Comparison of ENCODE assay signal across 9 mouse cellular contexts in the genomic region with DNA sequence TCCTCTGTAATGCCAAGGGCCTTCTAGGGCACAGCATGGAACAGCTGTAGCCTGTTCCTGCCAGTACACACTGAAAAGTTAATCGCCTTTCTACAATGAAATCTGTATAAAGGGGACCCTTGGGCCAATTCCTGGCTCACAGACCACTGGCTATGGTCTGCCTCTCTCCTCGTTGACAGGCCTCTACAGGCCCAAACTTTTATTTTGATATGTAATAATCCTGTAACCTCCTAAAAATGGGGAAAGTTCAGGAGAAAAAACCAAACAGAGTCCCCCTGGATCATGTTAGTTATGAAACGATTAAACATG. TPM values are rescaled to one million over a fixed set of nuclear protein-coding genes. Genes with fewer than 3 reads are reported as not detected.
DNase-seq lines count a peak whose midpoint lies in the region; ATAC-seq and TF ChIP-seq lines count a peak whose summit lies in the region.
"Had no signal": no experiment of that assay in that cellular context is flagged by ENCODE, and none has a peak within 500 bp of the region (broad histone marks: within the 10 kb centered on the region; RNA-seq: fewer than 3 reads in every experiment).

No protein-coding gene starts in this region.

- H3K4me1 ChIP-seq in kidney, adult 2 months (ENCODE audit: control insufficient read depth, insufficient read depth, low read length), result peaks cover 13% of the 10 kb centered on the region; the same call in 1 of the 2 replicates
- H3K4me1 ChIP-seq in bone marrow macrophage, adult 2 months (ENCODE audit: control insufficient read depth, insufficient read depth, low read length), result peaks cover 50% of the 10 kb centered on the region
- H3K4me1 ChIP-seq in hindbrain, embryonic 12.5 days, result peaks cover 36% of the 10 kb centered on the region
- peaks cover 16% of the 10 kb centered on the region for H3K4me1 ChIP-seq in midbrain, embryonic 11.5 days (ENCODE audit: control insufficient read depth, insufficient read depth, low read length)

- no peaks in the 10 kb centered on the region for H3K27me3 ChIP-seq in kidney, adult 2 months (replicated peaks; ENCODE audit: control insufficient read depth, insufficient read depth, low read length)
- no peaks in the 10 kb centered on the region; the same call in 1 of the 2 replicates for H3K27me3 ChIP-seq in hindbrain, embryonic 12.5 days
- no peaks in the 10 kb centered on the region for H3K27me3 ChIP-seq in midbrain, embryonic 11.5 days (ENCODE audit: control insufficient read depth, insufficient read depth, low read length)

- DNase-seq in kidney, adult 2 months, result no peak
- no peak for DNase-seq in kidney, adult 8-10 months
- DNase-seq in midbrain, embryonic 11.5 days (ENCODE audit: low spot score, missing footprints), result no peak
- no peak for DNase-seq in layer of hippocampus, adult 8-10 months (ENCODE audit: low spot score in 2 of 2)
- no peak for DNase-seq in left cerebral cortex, postnatal 36 days (ENCODE audit: low spot score in 2 of 2)
- DNase-seq in T-cell, adult 2 months (ENCODE audit: low spot score), result no peak

- no peak for TF ChIP-seq CTCF in kidney, adult 2 months (conservative IDR thresholded peaks at IDR 0.05; ENCODE audit: insufficient read depth, insufficient read length, low read depth, low read length)
- no peak for TF ChIP-seq CTCF in bone marrow macrophage, adult 2 months (IDR thresholded peaks at IDR 0.05; ENCODE audit: low read depth, low read length)

- H3K4me2 ChIP-seq in hindbrain, embryonic 12.5 days (replicated peaks), result peak overlapping the region; percentile 81
- peak overlapping the region; percentile 75 for H3K4me2 ChIP-seq in midbrain, embryonic 11.5 days

- peak overlapping the region; percentile 90 for H3K9ac ChIP-seq in hindbrain, embryonic 12.5 days
- H3K9ac ChIP-seq in midbrain, embryonic 11.5 days (ENCODE audit: low read length), result peak overlapping the region; percentile 98

- H3K4me3 ChIP-seq in kidney, adult 2 months (ENCODE audit: insufficient read depth, low read depth, low read length), result no peak overlapping the region; the same call in 1 of the 2 replicates
- H3K4me3 ChIP-seq in bone marrow macrophage, adult 2 months (ENCODE audit: insufficient read depth, low read length), result peak overlapping the region; percentile 98
- peak overlapping the region; percentile 87 for H3K4me3 ChIP-seq in hindbrain, embryonic 12.5 days
- H3K4me3 ChIP-seq in midbrain, embryonic 11.5 days (ENCODE audit: low read depth, low read length), result peak overlapping the region; percentile 92

- no peaks in the 10 kb centered on the region for H3K36me3 ChIP-seq in kidney, adult 2 months (ENCODE audit: control insufficient read depth, insufficient read depth, low read length)
- no peaks in the 10 kb centered on the region; the same call in 1 of the 2 replicates for H3K36me3 ChIP-seq in hindbrain, embryonic 12.5 days
- H3K36me3 ChIP-seq in midbrain, embryonic 11.5 days (ENCODE audit: control insufficient read depth, insufficient read depth, low read length), result no peaks in the 10 kb centered on the region

- 29% methylated on average over 3 of the region's 3 CpGs for WGBS in kidney, adult 2 months
- WGBS in hindbrain, embryonic 12.5 days, result 54% methylated on average over 3 of the region's 3 CpGs
- 61% methylated on average over 3 of the region's 3 CpGs for WGBS in midbrain, embryonic 11.5 days

- TF ChIP-seq POLR2A in kidney, adult 2 months (IDR thresholded peaks at IDR 0.05; ENCODE audit: low read depth, low read length), result no peak
- no peak for TF ChIP-seq POLR2A in bone marrow macrophage, adult 2 months (IDR thresholded peaks at IDR 0.05; ENCODE audit: borderline replicate concordance, low read depth, low read length)

- intact Hi-C loops in left cerebral cortex, postnatal 36 days (cut with DNase I), result loop anchor here (5.0 kb wide), 1 partner anchor 59 kb away; a partner anchor contains a TSS

- ATAC-seq in hindbrain, embryonic 12.5 days (ENCODE audit: low FRiP score), result no peak
- ATAC-seq in midbrain, embryonic 11.5 days (ENCODE audit: low FRiP score), result no peak

- H3K9me3 ChIP-seq in hindbrain, embryonic 12.5 days (replicated peaks), result no peaks in the 10 kb centered on the region
- H3K9me3 ChIP-seq in midbrain, embryonic 11.5 days (ENCODE audit: control insufficient read depth, low read length), result no peaks in the 10 kb centered on the region

- H3K27ac ChIP-seq in kidney, adult 2 months (ENCODE audit: insufficient read depth, low read depth, low read length), result peak overlapping the region; percentile 90
- peak overlapping the region; percentile 83 for H3K27ac ChIP-seq in bone marrow macrophage, adult 2 months (ENCODE audit: insufficient read depth, low read depth, low read length)
- no peak overlapping the region for H3K27ac ChIP-seq in hindbrain, embryonic 12.5 days
- H3K27ac ChIP-seq in midbrain, embryonic 11.5 days (ENCODE audit: low read depth, low read length), result no peak overlapping the region

RNA-seq across cellular contexts. Expression of a gene that starts 6.4 kb away (rescaled TPM):
- 11.9 and 13.3 TPM in 2 replicates for polyA plus RNA-seq in kidney, adult 2 months (2012; rRNA removed)
- polyA plus RNA-seq in bone marrow macrophage, adult 2 months (2012; ENCODE audit: insufficient read depth, insufficient read length, missing spikeins), result 18.1 and 22.3 TPM in 2 replicates
- polyA plus RNA-seq in hindbrain, embryonic 12.5 days (2016; fragmentation: Nextera tagmentation; extraction: Ambion mirVana), result 19.0 and 20.8 TPM in 2 replicates
- polyA plus RNA-seq in midbrain, embryonic 11.5 days (2014; fragmentation: Nextera tagmentation; extraction: Ambion mirVana), result 22.2 and 26.3 TPM in 2 replicates
- 10 to 100 TPM in 3 of 4 experiments, 1 to 10 TPM in 1; 9.6 to 14.2 (median 11.8) TPM for total RNA-seq in layer of hippocampus, adult 8-10 months (2022)
- 10 to 100 TPM; 13.1 to 14.5 TPM for total RNA-seq in left cerebral cortex, postnatal 36 days (2021)

RNA-seq across cellular contexts. Expression of a gene that starts 32.5 kb away (rescaled TPM):
- 73.0 and 77.1 TPM in 2 replicates for polyA plus RNA-seq in kidney, adult 2 months (2012; rRNA removed)
- 17.5 and 18.1 TPM in 2 replicates for polyA plus RNA-seq in bone marrow macrophage, adult 2 months (2012; ENCODE audit: insufficient read depth, insufficient read length, missing spikeins)
- polyA plus RNA-seq in hindbrain, embryonic 12.5 days (2016; fragmentation: Nextera tagmentation; extraction: Ambion mirVana), result 21.5 and 22.5 TPM in 2 replicates
- polyA plus RNA-seq in midbrain, embryonic 11.5 days (2014; fragmentation: Nextera tagmentation; extraction: Ambion mirVana), result 23.1 and 24.4 TPM in 2 replicates
- total RNA-seq in layer of hippocampus, adult 8-10 months (2022), result 10 to 100 TPM; 38.1 to 41.5 (median 39.6) TPM
- 10 to 100 TPM; 36.1 to 43.1 TPM for total RNA-seq in left cerebral cortex, postnatal 36 days (2021)

RNA-seq across cellular contexts. Expression of a gene that starts 36.9 kb away (rescaled TPM):
- 0.91 and 0.95 TPM in 2 replicates for polyA plus RNA-seq in kidney, adult 2 months (2012; rRNA removed)
- polyA plus RNA-seq in bone marrow macrophage, adult 2 months (2012; ENCODE audit: insufficient read depth, insufficient read length, missing spikeins), result 0.31 and 0.37 TPM in 2 replicates
- polyA plus RNA-seq in hindbrain, embryonic 12.5 days (2016; fragmentation: Nextera tagmentation; extraction: Ambion mirVana), result 0.26 and 0.46 TPM in 2 replicates
- polyA plus RNA-seq in midbrain, embryonic 11.5 days (2014; fragmentation: Nextera tagmentation; extraction: Ambion mirVana), result not detected in 2 replicates
- 1 to 10 TPM in 3 of 4 experiments, under 1 TPM in 1; 0.83 to 1.7 (median 1.5) TPM for total RNA-seq in layer of hippocampus, adult 8-10 months (2022)
- total RNA-seq in left cerebral cortex, postnatal 36 days (2021), result 1 to 10 TPM; 2.2 to 2.5 TPM

RNA-seq across cellular contexts. Expression of a gene that starts 48.4 kb away (rescaled TPM):
- 114 and 119 TPM in 2 replicates for polyA plus RNA-seq in kidney, adult 2 months (2012; rRNA removed)
- polyA plus RNA-seq in bone marrow macrophage, adult 2 months (2012; ENCODE audit: insufficient read depth, insufficient read length, missing spikeins), result not detected in 2 replicates
- 0.53 and 1.5 TPM in 2 replicates for polyA plus RNA-seq in hindbrain, embryonic 12.5 days (2016; fragmentation: Nextera tagmentation; extraction: Ambion mirVana)
- polyA plus RNA-seq in midbrain, embryonic 11.5 days (2014; fragmentation: Nextera tagmentation; extraction: Ambion mirVana), result 0.12 and 0.19 TPM in 2 replicates
- total RNA-seq in layer of hippocampus, adult 8-10 months (2022), result not detected
- total RNA-seq in left cerebral cortex, postnatal 36 days (2021), result not detected
- total RNA-seq: gastrocnemius, adult 18-20 months had no signal

RNA-seq across cellular contexts. Expression of a gene that starts 53.4 kb away (rescaled TPM):
- polyA plus RNA-seq in kidney, adult 2 months (2012; rRNA removed), result 104 and 112 TPM in 2 replicates
- polyA plus RNA-seq in bone marrow macrophage, adult 2 months (2012; ENCODE audit: insufficient read depth, insufficient read length, missing spikeins), result 1.5 and 2.2 TPM in 2 replicates
- 21.2 and 23.9 TPM in 2 replicates for polyA plus RNA-seq in hindbrain, embryonic 12.5 days (2016; fragmentation: Nextera tagmentation; extraction: Ambion mirVana)
- polyA plus RNA-seq in midbrain, embryonic 11.5 days (2014; fragmentation: Nextera tagmentation; extraction: Ambion mirVana), result 21.3 and 22.1 TPM in 2 replicates
- 1 to 10 TPM; 4.3 to 6.9 (median 6.3) TPM for total RNA-seq in layer of hippocampus, adult 8-10 months (2022)
- total RNA-seq in left cerebral cortex, postnatal 36 days (2021), result 1 to 10 TPM; 3.7 to 3.9 TPM

Comparison
In these comparisons a context has a peak if more than half of its experiments do, and no peak if none do; other contexts are left out.
1. H3K27ac ChIP-seq: peak in kidney, adult 2 months (single experiment) and bone marrow macrophage, adult 2 months (single experiment); none in hindbrain, embryonic 12.5 days (single experiment) and midbrain, embryonic 11.5 days (single experiment).